ENCODE assay signal across 8 mouse cellular contexts in the genomic region with DNA sequence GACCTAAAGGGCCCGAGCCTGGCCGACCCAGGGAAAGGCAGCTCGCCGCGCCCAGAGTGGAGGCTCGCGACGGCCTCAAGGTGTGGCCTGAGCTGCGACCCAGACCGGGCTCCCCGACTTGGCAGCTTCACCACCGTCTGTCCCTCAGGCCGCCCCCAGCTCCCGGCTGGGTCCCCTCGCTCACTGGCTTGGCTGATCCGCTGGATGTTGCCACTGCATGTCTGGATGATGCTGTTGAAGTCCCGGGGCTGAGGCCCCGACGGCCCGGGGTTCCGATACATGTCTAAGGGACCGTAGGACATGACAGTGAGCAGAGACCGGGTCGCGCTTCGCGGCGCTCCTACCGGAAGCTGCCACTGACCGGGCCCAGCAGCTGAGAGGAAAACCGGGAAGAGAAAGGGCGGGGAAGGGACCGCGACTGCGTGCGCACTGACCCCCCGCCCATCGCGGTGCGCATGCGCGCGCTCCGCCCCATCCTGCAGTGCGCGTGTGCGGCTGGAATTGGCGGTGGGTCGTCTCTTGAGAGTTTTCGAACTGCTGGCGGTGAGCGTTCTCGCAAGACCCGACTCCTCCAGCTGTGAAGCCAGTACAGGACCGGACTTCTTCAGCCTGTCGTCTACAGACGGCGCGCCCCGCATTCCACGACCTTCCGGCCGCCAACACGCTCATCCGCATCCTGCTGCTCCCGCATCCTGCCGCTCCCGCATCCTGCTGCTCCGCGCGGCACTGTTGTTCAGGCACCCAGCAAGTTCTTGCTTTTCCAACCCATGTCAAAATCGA. TPM values are rescaled to one million over a fixed set of nuclear protein-coding genes. Genes with fewer than 3 reads are reported as not detected.
DNase-seq lines count a peak whose midpoint lies in the region; ATAC-seq lines count a peak whose summit lies in the region.

TSS of gene Stx12 (minus strand) at position 446 of the 780 bp plus-strand sequence.

- peaks cover 29% of the 10 kb centered on the region for H3K4me1 ChIP-seq in hindbrain, embryonic 15.5 days (replicated peaks)

- H3K4me2 ChIP-seq in hindbrain, embryonic 15.5 days: peak within 1 kb of the TSS; percentile 87

- H3K4me3 ChIP-seq in hindbrain, embryonic 15.5 days: peak within 1 kb of the TSS; percentile 85

- peak within 1 kb of the TSS; percentile 86 for H3K27ac ChIP-seq in hindbrain, embryonic 15.5 days (replicated peaks)

- H3K9me3 ChIP-seq in hindbrain, embryonic 15.5 days: no peaks in the 10 kb centered on the region

- under 1% methylated on average over 72 of the region's 72 CpGs for WGBS in hindbrain, embryonic 15.5 days

- no peaks in the 10 kb centered on the region for H3K27me3 ChIP-seq in hindbrain, embryonic 15.5 days

- no peaks in the 10 kb centered on the region for H3K36me3 ChIP-seq in hindbrain, embryonic 15.5 days

- peak; percentile 92 for DNase-seq in R1 (ENCODE audit: low read depth, low spot score)
- DNase-seq in cerebellum, postnatal 25 days: peak; percentile 92 to 94
- DNase-seq in frontal cortex, postnatal 36 days (ENCODE audit: low spot score in 2 of 2): peak; percentile 89
- peak; percentile 81 for DNase-seq in left cerebral cortex, adult 11 months (ENCODE audit: low spot score)
- DNase-seq in lung, postnatal 4 days: peak; percentile 93 to 95
- peak; percentile 86 for DNase-seq in retina, postnatal 7 days (ENCODE audit: low read depth, low spot score)
- peak; percentile 86 for DNase-seq in urinary bladder, adult 2 months (ENCODE audit: low spot score)

- H3K9ac ChIP-seq in hindbrain, embryonic 15.5 days: peak within 1 kb of the TSS; percentile 82

- ATAC-seq in hindbrain, embryonic 15.5 days (ENCODE audit: low FRiP score, low read depth): peak; percentile 95

RNA-seq across cellular contexts. Expression of gene Stx12, which starts in this region (rescaled TPM):
- polyA plus RNA-seq in hindbrain, embryonic 15.5 days (2015; fragmentation: Nextera tagmentation; extraction: Ambion mirVana): 133 and 145 TPM in 2 replicates
- 76.3 and 100.0 TPM in 2 replicates for polyA plus RNA-seq in urinary bladder, adult 2 months (2012; rRNA removed)

Comparison
In these comparisons a context has a peak if more than half of its experiments do, and no peak if none do; other contexts are left out.
1. Peak in every context shown above with its lines: DNase-seq, ATAC-seq, H3K4me3 ChIP-seq and H3K27ac ChIP-seq.